Mouse (Mus musculus) G1E-ER4 (cell line): Measurements from ENCODE around the gene Prss34. TPM values are rescaled to one million over a fixed set of nuclear protein-coding genes. Genes with fewer than 3 reads are reported as not detected.

Experiments used
- GATA1 ChIP-seq: IDR thresholded peaks from one replicate; pipeline ENCODE4 v1.8.0; 2012; ENCODE audit warnings: low read length, inconsistent platforms
- polyA plus RNA-seq: library from polyadenylated mRNA; stranded (reverse); fragments of >175 nt; gene quantifications from 2 replicates; pipeline ENCODE4 v1.2.3, GENCODE M21; 2012

Gene Prss34
- polyA plus RNA-seq = not detected in 2 replicates

DNA sequence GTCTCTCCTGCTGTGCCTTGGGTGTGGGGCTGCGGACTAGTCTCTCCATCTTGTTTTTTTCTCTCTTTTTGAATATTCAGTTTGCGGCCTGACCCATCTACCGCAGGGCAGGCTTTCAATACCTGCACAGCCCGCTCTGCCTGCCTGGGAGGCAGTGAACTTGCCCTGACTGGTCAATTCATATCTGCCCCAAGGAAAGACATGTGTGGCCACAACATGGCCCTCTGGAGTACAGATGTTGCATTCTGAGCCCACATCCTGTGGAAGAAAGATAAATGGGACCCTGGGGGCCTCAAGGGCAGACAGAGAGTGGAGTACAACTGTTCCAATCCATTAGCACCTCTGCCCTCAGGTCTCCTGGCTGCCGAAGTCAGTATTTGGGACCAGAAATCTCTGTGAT lies at the start of gene Prss34:
Prss34 (plus strand) TSS at position 301 of the 400 bp plus-strand sequence.
- no peak for TF ChIP-seq GATA1

GRCm38 (mm10) chr17:25250181-25250835 lies 47.9 kb upstream of the Prss34 start:
- no peak for TF ChIP-seq GATA1

GRCm38 (mm10) chr17:25252643-25253042 lies 45.6 kb upstream of the Prss34 start:
- TF ChIP-seq GATA1 = no peak

GRCm38 (mm10) chr17:25253760-25254159 lies 44.4 kb upstream of the Prss34 start:
- no peak for TF ChIP-seq GATA1

GRCm38 (mm10) chr17:25255110-25255509 lies 43.1 kb upstream of the Prss34 start:
- no peak for TF ChIP-seq GATA1

GRCm38 (mm10) chr17:25256140-25256754 lies 41.9 kb upstream of the Prss34 start, which contains the start of gene Baiap3:
Gene Baiap3, minus strand, starts transcription at chr17:25256364.
- TF ChIP-seq GATA1 = no peak

DNA sequence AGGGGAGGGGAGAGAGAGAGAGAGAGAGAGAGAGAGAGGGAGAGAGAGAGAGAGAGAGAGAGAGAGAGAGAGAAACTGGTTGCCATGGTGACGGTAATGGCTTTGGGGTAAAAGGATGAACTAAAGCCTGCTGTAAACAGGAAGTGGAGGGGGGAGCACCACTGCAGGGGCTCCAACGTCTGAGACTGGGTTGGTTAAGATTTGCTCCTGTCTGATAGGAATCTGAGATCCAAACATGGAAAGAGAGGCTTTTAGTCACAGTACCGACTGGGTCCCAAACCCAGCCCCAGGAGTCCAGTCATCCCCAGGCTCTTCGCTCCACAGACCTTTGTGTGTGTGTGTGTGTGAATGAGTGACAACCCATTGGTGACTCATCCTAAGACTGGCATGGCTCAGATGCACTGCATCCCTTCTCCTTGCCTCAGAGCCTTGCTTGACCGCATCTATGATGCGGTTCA lies 40.4 kb upstream of the Prss34 start:
- TF ChIP-seq GATA1 = no peak

- no peak for TF ChIP-seq GATA1
Observed at GRCm38 (mm10) chr17:25264453-25264852, 33.7 kb upstream of the Prss34 start.

- TF ChIP-seq GATA1 = no peak
Observed at GRCm38 (mm10) chr17:25270795-25271335, 27.3 kb upstream of the Prss34 start.

GRCm38 (mm10) chr17:25272326-25272725 lies 25.9 kb upstream of the Prss34 start:
- TF ChIP-seq GATA1 = no peak

GRCm38 (mm10) chr17:25272951-25273705 lies 25.1 kb upstream of the Prss34 start:
- no peak for TF ChIP-seq GATA1

- no peak for TF ChIP-seq GATA1
Observed at GRCm38 (mm10) chr17:25273706-25274501, 24.3 kb upstream of the Prss34 start.

GRCm38 (mm10) chr17:25274571-25275346 lies 23.4 kb upstream of the Prss34 start, which contains the start of gene Ube2i:
Gene Ube2i, minus strand, starts transcription at chr17:25274622.
- no peak for TF ChIP-seq GATA1

DNA sequence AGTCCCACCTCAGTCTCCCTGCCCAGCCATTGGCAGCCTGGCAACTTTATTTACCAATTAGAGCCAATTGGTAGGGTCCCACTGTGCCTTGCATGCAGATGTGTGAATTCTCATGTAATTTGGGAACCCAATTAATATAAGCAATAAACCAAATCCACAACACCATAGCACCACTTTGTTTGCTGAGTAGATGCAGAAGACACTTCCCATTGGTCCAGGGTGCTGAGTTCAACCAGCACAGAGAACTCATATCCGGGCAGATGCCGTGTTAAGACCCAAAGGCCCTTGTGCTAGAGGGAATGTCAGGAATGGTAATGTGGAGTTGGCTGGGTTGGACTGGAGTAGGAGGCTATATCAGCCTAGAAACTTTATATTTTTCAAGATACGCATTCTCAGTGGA lies 22.4 kb upstream of the Prss34 start:
- TF ChIP-seq GATA1 = no peak
